Comparison of ENCODE assay signal across 14 mouse cellular contexts in genomic region chr5:116434976-116435850, GRCm38 (mm10). TPM values are rescaled to one million over a fixed set of nuclear protein-coding genes. Genes with fewer than 3 reads are reported as not detected.
A peak's percentile ranks its signal among the peaks of the same experiment; 100 is the strongest.
DNase-seq lines count a peak whose midpoint lies in the region; ATAC-seq lines count a peak whose summit lies in the region.
"Had no signal": no experiment of that assay in that cellular context is flagged by ENCODE, and none has a peak within 500 bp of the region (broad histone marks: within the 10 kb centered on the region; RNA-seq: fewer than 3 reads in every experiment).

No protein-coding gene starts in this region.

- no peaks in the 10 kb centered on the region for H3K9me3 ChIP-seq in liver, embryonic 13.5 days (replicated peaks)
- no peaks in the 10 kb centered on the region for H3K9me3 ChIP-seq in liver, embryonic 11.5 days (ENCODE audit: control insufficient read depth, low read length)
- no peaks in the 10 kb centered on the region for H3K9me3 ChIP-seq in embryonic facial prominence, embryonic 14.5 days (ENCODE audit: control insufficient read depth, low read length)

- no peaks in the 10 kb centered on the region for H3K36me3 ChIP-seq in liver, embryonic 13.5 days
- H3K36me3 ChIP-seq in liver, embryonic 11.5 days (ENCODE audit: control insufficient read depth, insufficient read depth, low read length): no peaks in the 10 kb centered on the region
- H3K36me3 ChIP-seq in embryonic facial prominence, embryonic 14.5 days (ENCODE audit: control insufficient read depth, insufficient read depth, low read length): no peaks in the 10 kb centered on the region

- H3K9ac ChIP-seq in liver, embryonic 13.5 days: no peak overlapping the region
- no peak overlapping the region for H3K9ac ChIP-seq in liver, embryonic 11.5 days (ENCODE audit: low read depth, low read length)
- H3K9ac ChIP-seq in embryonic facial prominence, embryonic 14.5 days (ENCODE audit: low read depth, low read length): no peak overlapping the region

- peak; percentile 54 to 75 for DNase-seq in adrenal gland, adult (ENCODE audit: inconsistent age in 2 of 2, low spot score in 1 of 2)
- no peak for DNase-seq in adrenal gland, adult 8-10 months
- peak; percentile 37 for DNase-seq in gastrocnemius, postnatal 14 days
- no peak for DNase-seq in gastrocnemius, postnatal 4 days (ENCODE audit: low spot score in 2 of 2)
- no peak for DNase-seq in liver, embryonic 13.5 days
- DNase-seq in liver, embryonic 11.5 days (ENCODE audit: low spot score): no peak
- peak; percentile 83 for DNase-seq in embryonic facial prominence, embryonic 14.5 days (ENCODE audit: low spot score)
- DNase-seq in lung, postnatal 4 days: no peak
- DNase-seq: cerebellum, adult 8-10 months; embryo, embryonic 11 days; kidney, adult 11 months; lung, adult 18-20 months had no signal

- 57% methylated on average over 13 of the region's 13 CpGs for WGBS in liver, embryonic 13.5 days (ENCODE audit: insufficient replicate concordance)
- WGBS in liver, embryonic 11.5 days: 61% methylated on average over 13 of the region's 13 CpGs
- WGBS in embryonic facial prominence, embryonic 14.5 days: 47% methylated on average over 13 of the region's 13 CpGs

- no peaks in the 10 kb centered on the region for H3K27me3 ChIP-seq in liver, embryonic 13.5 days
- H3K27me3 ChIP-seq in liver, embryonic 11.5 days (replicated peaks; ENCODE audit: control insufficient read depth, insufficient read depth, low read length): no peaks in the 10 kb centered on the region
- no peaks in the 10 kb centered on the region for H3K27me3 ChIP-seq in embryonic facial prominence, embryonic 14.5 days (replicated peaks; ENCODE audit: control insufficient read depth, insufficient read depth, low read length)

- H3K4me3 ChIP-seq in liver, embryonic 13.5 days (replicated peaks): no peak overlapping the region
- H3K4me3 ChIP-seq in liver, embryonic 11.5 days (ENCODE audit: low read depth, low read length): no peak overlapping the region
- no peak overlapping the region for H3K4me3 ChIP-seq in embryonic facial prominence, embryonic 14.5 days (ENCODE audit: low read depth, low read length)
- H3K4me3 ChIP-seq: left cerebral cortex, adult 2 months had no signal

- H3K27ac ChIP-seq in liver, embryonic 13.5 days: no peak overlapping the region
- H3K27ac ChIP-seq in liver, embryonic 11.5 days (ENCODE audit: low read depth, low read length): no peak overlapping the region
- H3K27ac ChIP-seq in embryonic facial prominence, embryonic 14.5 days (replicated peaks; ENCODE audit: low read depth, low read length): no peak overlapping the region
- H3K27ac ChIP-seq: left cerebral cortex, adult 2 months had no signal

- no peaks in the 10 kb centered on the region for H3K4me1 ChIP-seq in liver, embryonic 13.5 days (replicated peaks)
- no peaks in the 10 kb centered on the region for H3K4me1 ChIP-seq in liver, embryonic 11.5 days (replicated peaks; ENCODE audit: control insufficient read depth, insufficient read depth, low read length)
- peaks cover 3% of the 10 kb centered on the region; the same call in 1 of the 2 replicates for H3K4me1 ChIP-seq in embryonic facial prominence, embryonic 14.5 days (ENCODE audit: control insufficient read depth, insufficient read depth, low read length)

- intact Hi-C loops in gastrocnemius, postnatal 14 days (cut with DNase I; ENCODE audit: low total_unique reads): no loop called here

- H3K4me2 ChIP-seq in liver, embryonic 13.5 days: no peak overlapping the region
- H3K4me2 ChIP-seq in liver, embryonic 11.5 days: no peak overlapping the region
- H3K4me2 ChIP-seq in embryonic facial prominence, embryonic 14.5 days (ENCODE audit: low read depth, low read length): no peak overlapping the region

- peak; percentile 36; the same call in 1 of the 2 replicates for ATAC-seq in liver, embryonic 13.5 days (ENCODE audit: low read depth)
- ATAC-seq in liver, embryonic 11.5 days (replicated peaks; ENCODE audit: low FRiP score): no peak
- peak; percentile 77 for ATAC-seq in embryonic facial prominence, embryonic 14.5 days (ENCODE audit: low read depth)

RNA-seq across cellular contexts. Expression of gene Hspb8, which starts 12.5 kb away (rescaled TPM):
- 100 to 1,000 TPM; 111 to 179 (median 142) TPM for total RNA-seq in adrenal gland, adult 8-10 months (2022)
- total RNA-seq in gastrocnemius, postnatal 14 days (2021): 100 to 1,000 TPM; 201 to 287 TPM
- total RNA-seq in gastrocnemius, postnatal 4 days (2021): 100 to 1,000 TPM; 188 to 208 TPM
- 1.1 and 1.6 TPM in 2 replicates for polyA plus RNA-seq in liver, embryonic 13.5 days (2015; fragmentation: Nextera tagmentation; extraction: Ambion mirVana)
- 2.6 and 3.5 TPM in 2 replicates for polyA plus RNA-seq in liver, embryonic 11.5 days (2014; fragmentation: Nextera tagmentation; extraction: Ambion mirVana)
- 18.4 and 27.3 TPM in 2 replicates for polyA plus RNA-seq in embryonic facial prominence, embryonic 14.5 days (2014; fragmentation: Nextera tagmentation; extraction: Ambion mirVana)
- total RNA-seq: megakaryocyte, adult 5-6 weeks had no signal

Comparison
In these comparisons a context has a peak if more than half of its experiments do, and no peak if none do; other contexts are left out.
1. DNase-seq: peak in adrenal gland, adult (2 of 2), gastrocnemius, postnatal 14 days (single experiment) and embryonic facial prominence, embryonic 14.5 days (single experiment); none in adrenal gland, adult 8-10 months (single experiment), gastrocnemius, postnatal 4 days (0 of 2), liver, embryonic 13.5 days (single experiment), liver, embryonic 11.5 days (single experiment) and lung, postnatal 4 days (0 of 2).